Mouse (Mus musculus) limb, embryonic 12.5 days (tissue): ENCODE data around the gene Ppm1h. TPM values are rescaled to one million over a fixed set of nuclear protein-coding genes. Genes with fewer than 3 reads are reported as not detected.

Experiments used
- ATAC-seq: fragments of 200-750 bp; cut with Nextera tagmentation; 2 replicates; pipeline ENCODE4 v1.8.0; 2017; ENCODE audit warnings: low read depth, moderate TSS enrichment; ENCODE audit not compliant: insufficient number of reproducible peaks, insufficient read depth, low FRiP score, low TSS enrichment
- H3K27ac ChIP-seq: fragments of 300-500 bp; sonication (generic); 2 replicates; pipeline ENCODE4 v1.5.1; 2016; ENCODE audit warnings: mild to moderate bottlenecking, moderate library complexity
- H3K27me3 ChIP-seq: fragments of 300-500 bp; sonication (generic); 2 replicates; pipeline ENCODE4 v1.6.1; 2016; ENCODE audit warnings: mild to moderate bottlenecking, moderate library complexity
- H3K36me3 ChIP-seq: fragments of 300-500 bp; sonication (generic); 2 replicates; pipeline ENCODE4 v1.6.1; 2016; ENCODE audit warnings: mild to moderate bottlenecking, moderate library complexity
- H3K4me1 ChIP-seq: fragments of 300-500 bp; sonication (generic); replicated peaks from 2 replicates; pipeline ENCODE4 v1.6.1; 2016
- H3K4me2 ChIP-seq: fragments of 300-500 bp; sonication (generic); 2 replicates; pipeline ENCODE4 v1.6.1; 2016; ENCODE audit warnings: mild to moderate bottlenecking, moderate library complexity
- H3K4me3 ChIP-seq: fragments of 300-500 bp; sonication (generic); replicated peaks from 2 replicates; pipeline ENCODE4 v1.5.1; 2016; ENCODE audit warnings: mild to moderate bottlenecking
- H3K9ac ChIP-seq: fragments of 300-500 bp; sonication (generic); replicated peaks from 2 replicates; pipeline ENCODE4 v1.6.1; 2016; ENCODE audit warnings: mild to moderate bottlenecking, moderate library complexity
- H3K9me3 ChIP-seq: fragments of 300-500 bp; sonication (generic); 2 replicates; pipeline ENCODE4 v1.6.1; 2016; ENCODE audit warnings: mild to moderate bottlenecking, moderate library complexity
- WGBS: fragments of 180-500 bp; shearing (Covaris S2); methylation state at CpG from one replicate; pipeline ENCODE4 v1.1.7; 2016; 5-methylcytosine and 5-hydroxymethylcytosine counted together
- polyA plus RNA-seq: library from polyadenylated mRNA; unstranded; fragments of >200 nt; fragmentation: Nextera tagmentation; extraction: Ambion mirVana; gene quantifications from 2 replicates; pipeline ENCODE4 v1.2.1, GENCODE M21; 2016

Gene Ppm1h
- polyA plus RNA-seq, 1 experiment from 2014 or later = 5.6 TPM

GRCm38 (mm10) chr10:122680387-122681084 lies 2.0 kb downstream of the Ppm1h start:
- 2% methylated on average over 18 of the region's 19 CpGs for WGBS
- peak overlapping the region; percentile 97 for H3K4me2 ChIP-seq

GRCm38 (mm10) chr10:122681085-122681408 lies 2.5 kb downstream of the Ppm1h start:
- Histone ChIP-seq H3K4me1 (peaks cover 15% of the 10 kb centered on the region), H3K27me3 (peaks cover 32% of the 10 kb centered on the region), H3K9me3 (no peaks in the 10 kb centered on the region), H3K27ac (no peak overlapping the region), H3K4me2 (no peak overlapping the region), H3K9ac (no peak overlapping the region), H3K36me3 (no peaks in the 10 kb centered on the region), H3K4me3 (no peak overlapping the region)
- WGBS = 32% methylated on average over 4 of the region's 4 CpGs
- no peak for ATAC-seq

More at GRCm38 (mm10) chr10:122680387-122681084, 2.0 kb downstream of the Ppm1h start:
- Histone ChIP-seq H3K36me3 (no peaks in the 10 kb centered on the region), H3K9ac (no peak overlapping the region), H3K27ac (no peak overlapping the region), H3K9me3 (no peaks in the 10 kb centered on the region), H3K4me1 (peaks cover 15% of the 10 kb centered on the region), H3K27me3 (peaks cover 32% of the 10 kb centered on the region), H3K4me3 (peak overlapping the region; percentile 71)
- no peak for ATAC-seq

- no peak overlapping the region for H3K4me2 ChIP-seq
- no peak overlapping the region for H3K4me3 ChIP-seq
- WGBS = 70% methylated on average over 5 of the region's 5 CpGs
- no peak for ATAC-seq
- no peaks in the 10 kb centered on the region for H3K9me3 ChIP-seq
- H3K27ac ChIP-seq = no peak overlapping the region
- H3K9ac ChIP-seq = no peak overlapping the region
- no peaks in the 10 kb centered on the region for H3K36me3 ChIP-seq
- H3K4me1 ChIP-seq = peaks cover 15% of the 10 kb centered on the region
- H3K27me3 ChIP-seq = peaks cover 20% of the 10 kb centered on the region
Measured at GRCm38 (mm10) chr10:122683819-122684330, 5.3 kb downstream of the Ppm1h start.

GRCm38 (mm10) chr10:122685297-122685696 lies 6.7 kb downstream of the Ppm1h start:
- Histone ChIP-seq H3K4me1 (peaks cover 8% of the 10 kb centered on the region), H3K27me3 (peaks cover 13% of the 10 kb centered on the region), H3K9me3 (no peaks in the 10 kb centered on the region), H3K9ac (no peak overlapping the region), H3K4me3 (no peak overlapping the region), H3K4me2 (no peak overlapping the region), H3K36me3 (no peaks in the 10 kb centered on the region), H3K27ac (no peak overlapping the region)
- ATAC-seq = no peak
- 61% methylated on average over 1 of the region's 1 CpGs for WGBS

GRCm38 (mm10) chr10:122685836-122686531 lies 7.4 kb downstream of the Ppm1h start:
- Histone ChIP-seq H3K4me1 (0 out of 2 replicates have a peak, but pooled peaks cover 2% of the 10 kb centered on the region), H3K4me3 (no peak overlapping the region), H3K9me3 (no peaks in the 10 kb centered on the region), H3K27me3 (peaks cover 6% of the 10 kb centered on the region), H3K9ac (no peak overlapping the region), H3K36me3 (no peaks in the 10 kb centered on the region), H3K27ac (no peak overlapping the region), H3K4me2 (no peak overlapping the region)
- ATAC-seq = no peak
- 89% methylated on average over 19 of the region's 19 CpGs for WGBS

GRCm38 (mm10) chr10:122690698-122691097 lies 12.1 kb downstream of the Ppm1h start:
- H3K4me2 ChIP-seq = no peak overlapping the region
- H3K9ac ChIP-seq = no peak overlapping the region
- peaks cover 17% of the 10 kb centered on the region for H3K4me1 ChIP-seq
- no peaks in the 10 kb centered on the region for H3K9me3 ChIP-seq
- no peaks in the 10 kb centered on the region for H3K36me3 ChIP-seq
- no peak for ATAC-seq
- no peak overlapping the region for H3K4me3 ChIP-seq
- 87% methylated on average over 6 of the region's 6 CpGs for WGBS
- H3K27ac ChIP-seq = no peak overlapping the region
- H3K27me3 ChIP-seq = no peaks in the 10 kb centered on the region

- Histone ChIP-seq H3K36me3 (no peaks in the 10 kb centered on the region), H3K27ac (no peak overlapping the region), H3K9ac (no peak overlapping the region), H3K27me3 (no peaks in the 10 kb centered on the region), H3K9me3 (0 out of 2 replicates have a peak, but pooled peaks cover 6% of the 10 kb centered on the region), H3K4me3 (no peak overlapping the region), H3K4me2 (no peak overlapping the region), H3K4me1 (peaks cover 17% of the 10 kb centered on the region)
- WGBS = 62% methylated on average over 12 of the region's 12 CpGs
- ATAC-seq = no peak; the same call in 1 of the 2 replicates
Measured at GRCm38 (mm10) chr10:122693158-122693777, 14.7 kb downstream of the Ppm1h start.

- H3K27me3 ChIP-seq = no peaks in the 10 kb centered on the region
- no peaks in the 10 kb centered on the region for H3K36me3 ChIP-seq
- 0 out of 2 replicates have a peak, but pooled peaks cover 6% of the 10 kb centered on the region for H3K9me3 ChIP-seq
- WGBS = 63% methylated on average over 17 of the region's 17 CpGs
- H3K4me1 ChIP-seq = peaks cover 22% of the 10 kb centered on the region
- no peak overlapping the region for H3K9ac ChIP-seq
- no peak for ATAC-seq
- H3K4me2 ChIP-seq = peak overlapping the region; percentile 10; the same call in 1 of the 2 replicates
- 0 out of 2 replicates have a peak overlapping the region, but pooled peaks have one; percentile 12 for H3K27ac ChIP-seq
- no peak overlapping the region for H3K4me3 ChIP-seq
Measured at GRCm38 (mm10) chr10:122693911-122694618, 15.5 kb downstream of the Ppm1h start.

GRCm38 (mm10) chr10:122696335-122696734 lies 17.8 kb downstream of the Ppm1h start:
- H3K36me3 ChIP-seq = no peaks in the 10 kb centered on the region
- H3K4me1 ChIP-seq = peaks cover 22% of the 10 kb centered on the region
- H3K27me3 ChIP-seq = no peaks in the 10 kb centered on the region
- no peak for ATAC-seq
- no peak overlapping the region for H3K4me2 ChIP-seq
- no peak overlapping the region for H3K9ac ChIP-seq
- H3K4me3 ChIP-seq = no peak overlapping the region
- 0 out of 2 replicates have a peak, but pooled peaks cover 6% of the 10 kb centered on the region for H3K9me3 ChIP-seq
- no peak overlapping the region for H3K27ac ChIP-seq
- 100% methylated on average over 1 of the region's 1 CpGs for WGBS

GRCm38 (mm10) chr10:122698347-122698746 lies 19.8 kb downstream of the Ppm1h start:
- Histone ChIP-seq H3K4me3 (no peak overlapping the region), H3K27me3 (no peaks in the 10 kb centered on the region), H3K9ac (no peak overlapping the region), H3K36me3 (no peaks in the 10 kb centered on the region), H3K9me3 (0 out of 2 replicates have a peak, but pooled peaks cover 6% of the 10 kb centered on the region), H3K4me1 (peaks cover 17% of the 10 kb centered on the region), H3K4me2 (no peak overlapping the region), H3K27ac (no peak overlapping the region)
- 81% methylated on average over 5 of the region's 5 CpGs for WGBS
- ATAC-seq = no peak
